Mouse (Mus musculus) liver, adult 2 months (tissue): ENCODE measurements around the gene Txnrd1.

Experiments
- CTCF ChIP-seq: fragments of 200-500 bp; IDR thresholded peaks from 2 replicates; pipeline ENCODE4 v1.5.1; 2011; ENCODE audit warnings: low read depth, low read length, control low read depth
- POLR2A ChIP-seq: fragments of 200-500 bp; IDR thresholded peaks from 2 replicates; pipeline ENCODE4 v1.6.1; 2011; ENCODE audit warnings: low read length, control low read depth; ENCODE audit not compliant: insufficient read depth; ENCODE audit errors: extremely low read depth

- no peak for TF ChIP-seq CTCF
- no peak for TF ChIP-seq POLR2A
These were observed 42.0 kb upstream of the Txnrd1 start for GRCm38 (mm10) chr10:82791713-82792112.
